Mouse (Mus musculus) right cerebral cortex, postnatal 10 days (tissue): Measurements from ENCODE around the gene Lect2.

Source experiments
- DNase-seq, 2 experiments: peaks; one replicate each; pipeline ENCODE4 v3.0.0; 2021; ENCODE audit warnings: low spot score in 2 of 2

The Lect2 gene

DNA sequence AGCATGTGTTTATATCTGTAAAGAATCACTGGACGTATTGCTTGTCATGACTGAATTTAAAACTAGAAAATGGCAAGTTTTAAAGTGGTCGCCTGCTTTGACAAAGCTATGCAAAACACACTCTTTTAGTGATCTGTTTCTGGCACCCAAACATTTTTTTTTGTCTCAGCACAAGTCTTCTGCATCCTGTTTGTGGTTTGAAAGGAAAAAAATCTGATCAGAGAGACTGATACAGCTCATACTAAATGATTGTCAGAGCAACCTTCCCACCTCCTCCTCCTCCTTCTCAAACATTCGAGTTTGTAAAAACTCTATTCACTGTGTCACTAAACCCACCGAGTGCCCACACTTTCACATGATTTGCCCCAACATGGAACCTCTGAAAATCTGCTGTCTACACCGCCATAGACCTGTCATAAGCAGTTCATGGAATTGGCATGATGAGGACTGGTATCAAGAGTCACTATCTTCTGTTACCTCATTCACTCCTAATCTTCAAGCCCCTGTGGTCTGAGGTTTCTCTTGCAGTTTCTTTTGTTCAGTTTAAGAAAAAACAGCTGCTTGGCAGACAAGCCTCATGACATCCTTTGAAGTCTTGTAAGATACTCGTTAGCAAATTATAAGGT, 41.3 kb downstream of the Lect2 start:
- no peak for DNase-seq

DNA sequence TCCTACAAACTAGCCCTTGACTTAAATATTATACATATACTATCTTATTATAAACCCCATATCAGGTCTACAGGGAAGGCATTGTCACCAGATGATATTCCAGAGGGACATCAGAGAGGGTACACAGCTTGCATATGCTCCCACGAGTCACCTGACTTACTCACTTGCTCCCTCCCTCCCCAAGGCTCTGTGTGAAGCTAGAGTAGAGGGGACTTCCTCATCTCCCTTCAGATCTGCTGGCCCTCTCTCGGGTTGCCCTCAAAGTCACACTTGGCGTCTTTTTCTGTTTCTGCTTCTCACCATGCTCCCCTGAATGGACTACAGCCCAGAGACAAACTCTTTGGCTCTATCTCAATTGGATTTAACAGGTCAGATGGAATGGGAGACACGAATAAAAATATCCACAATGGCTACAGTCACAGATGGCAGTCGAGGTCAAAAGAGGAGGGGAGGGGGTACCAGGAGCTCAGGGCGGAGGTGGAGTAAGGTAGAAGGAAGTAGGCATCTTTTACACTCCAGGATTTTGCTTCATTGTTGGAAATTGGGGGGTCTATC, 46.4 kb downstream of the Lect2 start:
- no peak for DNase-seq

DNA sequence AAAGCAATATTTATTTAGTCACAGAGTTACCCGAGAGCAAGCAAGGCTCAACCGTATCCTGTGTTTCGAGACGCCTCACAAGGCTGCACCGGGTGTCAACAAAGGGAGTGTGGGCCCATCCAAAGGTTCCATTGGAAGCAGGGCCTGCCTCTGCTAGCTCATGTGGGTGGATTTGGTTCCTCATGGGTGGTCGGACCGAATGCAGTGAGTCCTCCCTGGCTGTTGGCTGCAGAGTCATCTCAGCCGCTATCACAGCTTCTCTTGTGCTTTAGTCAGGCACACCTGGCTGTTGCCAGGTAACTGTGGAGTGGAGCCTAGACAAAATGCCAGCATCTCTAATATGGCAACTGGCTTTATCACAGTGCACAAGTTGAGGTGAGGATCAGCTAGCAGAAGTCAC, 47.7 kb downstream of the Lect2 start:
- DNase-seq: no peak

DNA sequence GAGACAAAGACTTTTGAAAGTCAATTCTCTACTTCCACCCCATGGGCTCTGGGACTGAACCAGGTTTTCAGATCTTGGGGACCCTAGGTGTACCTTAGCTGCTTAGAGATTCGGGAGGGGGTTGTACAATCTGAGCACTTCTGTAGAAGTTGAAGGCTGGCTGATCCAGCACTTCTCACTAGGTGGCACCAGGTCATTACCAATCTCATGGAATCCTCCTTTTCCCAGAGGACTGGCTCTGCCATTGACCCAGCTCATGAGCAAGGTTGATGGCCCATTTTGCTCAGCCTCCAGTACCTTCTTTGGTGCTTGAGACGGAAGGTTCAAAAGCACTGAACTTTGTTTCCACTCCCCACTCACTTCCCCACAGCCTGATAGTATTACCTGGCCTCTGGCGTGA, 48.2 kb downstream of the Lect2 start:
- DNase-seq: no peak

DNA sequence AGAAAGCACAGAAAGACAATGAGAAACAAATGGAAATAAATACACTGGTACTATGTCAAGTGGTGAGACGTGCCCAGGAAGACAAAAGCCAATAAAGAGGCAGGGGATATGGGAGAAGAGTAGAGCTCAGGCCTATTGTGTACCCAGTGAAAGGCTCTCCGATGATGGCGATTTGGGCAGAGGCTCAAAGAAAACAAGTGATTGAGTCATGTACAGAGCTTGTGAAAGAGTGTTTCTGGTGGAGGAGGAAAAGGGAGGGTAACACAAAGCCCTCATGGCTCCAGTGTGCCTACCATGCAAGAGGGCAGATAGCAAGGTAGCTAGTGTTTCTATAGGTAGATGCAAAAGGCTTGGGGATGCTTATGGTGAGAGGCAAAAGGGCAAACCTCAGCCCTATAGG, 53.9 kb downstream of the Lect2 start:
- DNase-seq: no peak
